Mouse (Mus musculus) megakaryocyte, embryonic 14.5 days (primary cell): ENCODE results near the gene Slc39a7.

Source experiments
- FLI1 ChIP-seq: IDR thresholded peaks from 2 replicates; pipeline ENCODE4 v1.6.1; 2012; ENCODE audit warnings: low read length, inconsistent platforms, mixed read lengths
- GATA1 ChIP-seq: IDR thresholded peaks from 3 replicates; pipeline ENCODE4 v1.6.1; 2012; ENCODE audit warnings: mixed read lengths, low read length, inconsistent platforms, borderline replicate concordance

DNA sequence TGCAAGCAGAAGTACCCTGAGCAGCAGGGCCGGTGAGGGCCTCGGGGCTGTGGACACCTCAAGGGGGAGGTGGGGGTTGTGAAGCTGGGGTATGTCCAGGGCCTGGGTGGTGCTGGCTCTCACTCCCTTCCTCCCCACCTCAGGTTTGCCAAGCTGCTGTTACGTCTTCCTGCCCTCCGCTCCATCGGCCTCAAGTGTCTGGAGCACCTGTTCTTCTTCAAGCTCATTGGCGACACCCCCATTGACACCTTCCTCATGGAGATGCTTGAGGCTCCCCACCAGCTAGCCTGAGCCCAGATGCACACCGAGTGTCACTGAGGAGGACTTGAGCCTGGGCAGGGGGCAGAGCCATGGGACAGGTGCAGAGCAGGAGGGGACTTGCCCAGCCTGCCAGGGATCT, 5.8 kb upstream of the Slc39a7 start:
- TF ChIP-seq GATA1 (no peak), FLI1 (no peak)
